Mouse (Mus musculus): ENCODE measurements around the gene Myo3b.

DNA sequence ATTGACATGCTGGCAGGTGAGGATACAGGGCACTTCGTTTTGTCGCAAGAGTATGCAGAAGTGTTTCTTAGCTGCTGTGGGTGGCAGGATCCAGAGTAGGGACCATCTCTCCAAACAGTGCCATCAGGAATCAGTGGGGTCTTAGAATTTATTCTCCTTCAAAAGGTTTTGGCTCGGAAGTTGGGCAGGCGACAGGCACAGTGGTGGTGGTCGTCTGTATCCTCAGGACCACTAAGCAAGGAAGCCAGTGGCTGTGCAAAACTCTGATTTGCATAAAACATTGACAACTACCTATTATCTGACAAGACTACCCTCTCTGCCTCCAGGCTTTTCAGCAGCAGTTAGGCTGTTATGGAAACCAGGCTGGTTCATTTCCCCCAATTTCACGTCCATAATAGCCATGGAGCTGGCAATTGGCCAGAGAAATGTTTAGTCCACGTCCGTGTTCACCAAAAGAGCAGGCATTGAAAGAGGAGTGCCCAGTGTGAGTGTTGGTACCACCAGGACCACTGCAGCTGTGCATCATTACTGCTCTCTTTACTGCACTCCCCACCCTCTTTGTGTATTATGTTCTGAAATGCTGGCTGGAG, 163.7 kb downstream of the Myo3b start:
- TF ChIP-seq GATA1 (IDR thresholded peaks at IDR 0.05; ENCODE audit: low read length), result no peak
- no peak for TF ChIP-seq TAL1 (IDR thresholded peaks at IDR 0.05; ENCODE audit: low read length)

Measured in erythroblast, embryonic 14.5 days (primary cell).